Mouse (Mus musculus) layer of hippocampus, postnatal 10 days (tissue): ENCODE results near the gene Cmip. TPM values are rescaled to one million over a fixed set of nuclear protein-coding genes. Genes with fewer than 3 reads are reported as not detected.

Experiments used
- DNase-seq, 2 experiments: peaks; one replicate each; pipeline ENCODE4 v3.0.0; 2021; ENCODE audit warnings: low spot score in 2 of 2
- total RNA-seq, 2 experiments: library from RNA; stranded (reverse); gene quantifications; 2 replicates each; pipeline ENCODE4 v1.2.3; 2021

The Cmip gene
- total RNA-seq, 2 experiments from 2014 or later, result 338 to 353 TPM

DNA sequence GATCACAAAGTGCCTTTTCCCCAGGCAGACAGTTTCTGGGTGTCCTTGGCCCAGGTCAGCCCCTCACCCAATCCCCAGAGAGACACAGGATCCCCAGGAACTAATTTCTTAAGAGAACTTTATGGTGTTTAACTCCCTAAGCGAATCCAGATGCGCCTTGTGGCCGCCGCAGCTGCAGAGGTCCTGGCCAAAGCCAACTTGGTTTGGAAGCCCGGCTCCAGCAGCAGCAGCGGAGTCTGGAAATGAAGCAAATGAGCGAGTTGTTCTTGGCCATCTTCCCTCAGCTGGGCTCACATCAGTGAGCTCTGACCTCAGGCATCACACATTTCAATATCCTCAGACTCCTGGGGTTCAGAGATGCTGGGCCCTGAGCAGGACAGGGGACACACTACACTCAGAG, 33.6 kb downstream of the Cmip start:
- DNase-seq, result no peak

DNA sequence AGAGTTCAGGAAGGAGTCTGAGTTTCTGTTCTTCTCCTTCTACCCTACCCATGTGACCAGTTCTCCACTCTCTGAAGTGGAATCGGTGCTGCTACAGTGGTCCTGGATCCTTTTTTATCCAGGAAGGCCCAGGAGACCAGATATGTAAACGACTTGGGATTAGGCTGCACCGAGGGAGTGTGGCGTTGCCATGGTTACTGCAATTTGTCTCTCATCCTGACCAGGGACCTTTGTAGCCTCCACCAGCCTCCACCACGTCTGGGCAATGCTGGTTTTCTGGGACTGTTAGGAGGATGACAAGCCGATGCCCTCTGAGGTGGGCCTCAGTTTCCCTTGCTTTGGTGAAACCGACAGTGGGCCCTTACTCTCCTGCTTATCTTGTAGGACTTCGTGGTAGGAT, 35.4 kb downstream of the Cmip start:
- DNase-seq, result no peak

- no peak for DNase-seq
These were observed 37.9 kb downstream of the Cmip start for GRCm38 (mm10) chr8:117294812-117295211.

GRCm38 (mm10) chr8:117297913-117298518, 41.2 kb downstream of the Cmip start:
- DNase-seq, result no peak

DNA sequence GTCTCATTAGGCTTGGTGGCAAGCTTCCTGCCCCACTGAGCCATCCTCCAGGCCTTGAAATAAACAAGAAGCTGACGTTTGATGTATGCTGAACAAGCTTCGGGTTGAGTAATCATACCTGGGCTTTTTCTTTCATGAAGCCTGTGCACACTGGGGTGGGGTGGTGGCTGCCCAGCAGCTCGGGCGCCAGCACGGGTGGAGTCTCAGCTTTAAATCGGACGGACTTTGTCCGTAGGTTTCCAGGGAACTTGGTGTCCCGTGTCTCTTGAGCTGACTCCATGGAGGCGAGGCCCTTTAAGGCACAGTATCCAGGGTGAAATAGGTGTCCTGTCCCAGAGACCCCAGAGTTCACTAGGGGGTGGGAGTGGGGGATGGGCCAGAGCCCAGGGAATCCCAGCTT, 42.3 kb downstream of the Cmip start:
- no peak for DNase-seq

DNA sequence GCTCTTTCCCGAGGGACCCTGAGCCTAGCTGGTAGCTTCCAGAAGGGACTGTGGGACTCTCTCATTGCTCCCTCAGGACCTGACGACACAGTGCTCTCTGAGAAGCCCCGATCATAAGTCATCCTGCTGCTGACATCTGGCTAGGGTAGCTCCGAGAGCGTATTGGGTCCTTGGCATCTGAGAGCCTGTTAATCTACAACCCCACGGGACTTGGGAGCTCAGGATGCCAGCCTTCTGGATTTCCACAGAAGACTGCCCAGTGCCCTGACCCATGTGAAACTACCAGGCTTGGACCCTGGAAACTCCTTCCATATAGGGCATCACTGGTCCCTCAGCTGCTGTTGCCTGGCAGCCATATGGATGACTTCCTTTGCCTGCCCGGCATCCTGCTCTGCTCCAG, 43.3 kb downstream of the Cmip start:
- no peak for DNase-seq

- no peak for DNase-seq
These were observed 44.7 kb downstream of the Cmip start for GRCm38 (mm10) chr8:117301457-117302041.

DNA sequence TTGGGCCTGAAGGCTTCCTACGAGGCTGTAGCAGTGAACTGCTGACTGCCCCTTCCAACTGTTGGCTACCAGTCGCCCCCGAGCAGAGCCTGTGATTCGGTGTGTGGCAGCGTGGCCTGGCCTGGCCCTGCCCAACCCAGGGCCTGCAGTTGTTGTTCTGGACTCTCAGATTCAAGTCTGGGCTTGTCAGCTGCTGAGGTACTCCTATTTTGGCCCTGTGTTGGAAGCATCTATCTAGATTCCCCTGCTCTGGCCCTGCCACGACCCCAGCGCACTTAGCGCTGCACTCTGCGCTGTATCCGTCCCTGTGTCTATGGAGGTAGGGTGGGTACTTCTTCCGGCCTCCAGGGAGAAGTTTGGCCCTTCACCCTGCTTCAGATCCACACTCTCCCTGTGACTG, 45.2 kb downstream of the Cmip start:
- no peak for DNase-seq

DNA sequence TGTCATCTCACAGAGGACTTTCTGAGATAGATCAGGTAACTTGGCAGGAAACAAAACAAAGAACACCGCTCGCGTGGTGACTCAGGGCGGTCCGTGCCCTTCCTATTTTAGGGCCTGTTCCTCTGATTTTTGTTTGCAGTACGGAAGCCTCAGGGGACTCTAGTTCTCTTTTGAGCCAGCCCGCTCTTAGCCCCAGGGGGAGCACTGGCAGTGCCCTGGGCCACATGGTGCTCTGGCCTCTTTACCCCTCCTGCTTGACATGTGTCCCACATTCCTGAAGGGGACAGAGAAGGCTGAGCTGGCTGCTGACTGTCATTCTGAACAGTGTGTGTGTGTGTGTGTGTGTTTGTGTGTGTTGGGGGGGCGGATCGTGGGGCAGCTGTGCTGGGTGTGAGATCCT, 46.8 kb downstream of the Cmip start:
- no peak for DNase-seq

GRCm38 (mm10) chr8:117305405-117305804, 48.5 kb downstream of the Cmip start:
- DNase-seq, result no peak

- DNase-seq, result no peak
These were observed 49.9 kb downstream of the Cmip start for GRCm38 (mm10) chr8:117306756-117307155.

DNA sequence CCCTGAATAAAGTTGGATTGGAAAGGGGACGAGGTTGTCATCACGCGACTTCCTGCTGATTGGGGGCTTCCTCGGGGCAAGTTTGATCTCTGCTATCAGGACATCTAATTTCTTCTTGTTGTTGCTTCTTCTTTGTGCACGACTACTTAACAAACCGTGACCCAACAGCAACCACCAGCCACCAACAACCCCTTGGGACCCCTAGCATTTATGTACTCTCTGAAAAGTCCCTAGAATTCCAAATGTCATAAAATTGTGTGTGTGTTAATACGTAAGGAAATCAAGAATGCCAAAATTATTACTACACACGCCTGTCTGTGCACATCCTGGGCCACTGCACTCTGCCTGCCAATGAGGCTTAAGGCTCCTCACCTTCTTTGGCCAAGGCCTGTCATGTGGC, 50.4 kb downstream of the Cmip start:
- DNase-seq, result no peak

DNA sequence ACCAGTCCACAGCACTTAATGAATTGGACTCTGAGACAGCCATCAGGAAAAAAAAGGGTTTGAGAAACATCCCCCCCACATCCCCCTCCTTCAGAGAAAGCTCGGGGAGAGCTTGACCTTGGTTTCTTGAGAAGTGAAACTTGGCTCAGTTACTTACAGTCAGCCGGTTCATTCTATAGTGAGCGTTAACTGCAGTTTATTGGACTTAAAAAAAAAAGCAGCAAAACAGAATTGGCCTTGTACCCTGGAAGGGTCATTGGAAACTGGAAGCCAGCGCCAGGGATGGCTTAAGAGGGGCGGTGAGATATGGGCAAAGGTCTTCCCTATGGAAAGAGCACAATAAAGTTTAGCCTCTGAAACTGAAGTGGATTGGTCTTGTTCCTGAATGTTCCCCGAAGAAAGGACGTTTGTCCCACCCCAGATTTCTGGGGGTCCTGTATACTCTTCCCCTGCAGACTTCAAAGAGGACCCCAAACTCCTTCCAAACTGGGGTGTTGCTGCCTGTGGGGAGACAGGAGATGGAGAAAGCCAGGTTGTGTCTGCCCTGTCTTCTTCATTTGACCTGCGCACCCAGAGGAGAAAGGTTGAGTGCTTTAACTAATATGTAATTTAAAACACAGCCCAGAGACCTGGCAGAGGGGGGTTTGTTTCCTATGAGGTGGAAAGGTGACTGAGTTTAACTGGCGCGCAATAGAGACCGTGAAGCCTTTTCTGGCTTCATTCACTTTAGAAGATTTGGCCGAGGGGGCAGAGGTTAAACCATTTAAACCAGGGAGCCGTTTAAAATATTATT, 51.6 kb downstream of the Cmip start:
- no peak for DNase-seq

DNA sequence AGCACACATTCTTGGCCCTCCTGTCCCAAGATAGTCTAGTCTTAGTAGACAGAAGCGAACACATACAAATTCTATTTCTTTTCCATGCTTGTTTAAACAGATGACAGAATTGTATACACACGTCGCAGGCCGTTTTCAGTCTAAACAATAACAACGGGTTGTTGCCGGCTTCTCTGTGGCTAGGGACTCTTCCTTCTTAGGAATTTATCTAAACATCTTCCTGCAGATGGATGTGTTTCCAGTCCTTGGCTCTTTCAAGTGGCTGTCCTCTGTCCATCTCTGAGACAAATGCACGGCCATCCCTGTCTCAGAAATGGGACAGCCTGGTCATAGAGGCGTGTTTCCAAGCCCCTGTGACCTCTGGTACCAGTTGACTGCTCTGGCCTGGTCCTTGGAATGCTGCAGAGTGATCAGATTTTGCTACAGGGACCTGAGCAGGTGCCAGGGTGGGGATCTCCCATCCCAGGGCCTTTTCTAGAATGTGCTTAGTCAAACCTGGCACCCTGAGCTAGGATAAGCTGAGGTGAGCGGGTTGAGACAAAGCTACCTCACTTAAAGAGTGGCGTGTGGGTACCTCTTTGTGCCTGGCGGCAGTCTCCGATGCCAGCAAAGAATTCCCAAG, 52.9 kb downstream of the Cmip start:
- no peak for DNase-seq

- no peak for DNase-seq
These were observed 54.2 kb downstream of the Cmip start for GRCm38 (mm10) chr8:117310961-117311561.

DNA sequence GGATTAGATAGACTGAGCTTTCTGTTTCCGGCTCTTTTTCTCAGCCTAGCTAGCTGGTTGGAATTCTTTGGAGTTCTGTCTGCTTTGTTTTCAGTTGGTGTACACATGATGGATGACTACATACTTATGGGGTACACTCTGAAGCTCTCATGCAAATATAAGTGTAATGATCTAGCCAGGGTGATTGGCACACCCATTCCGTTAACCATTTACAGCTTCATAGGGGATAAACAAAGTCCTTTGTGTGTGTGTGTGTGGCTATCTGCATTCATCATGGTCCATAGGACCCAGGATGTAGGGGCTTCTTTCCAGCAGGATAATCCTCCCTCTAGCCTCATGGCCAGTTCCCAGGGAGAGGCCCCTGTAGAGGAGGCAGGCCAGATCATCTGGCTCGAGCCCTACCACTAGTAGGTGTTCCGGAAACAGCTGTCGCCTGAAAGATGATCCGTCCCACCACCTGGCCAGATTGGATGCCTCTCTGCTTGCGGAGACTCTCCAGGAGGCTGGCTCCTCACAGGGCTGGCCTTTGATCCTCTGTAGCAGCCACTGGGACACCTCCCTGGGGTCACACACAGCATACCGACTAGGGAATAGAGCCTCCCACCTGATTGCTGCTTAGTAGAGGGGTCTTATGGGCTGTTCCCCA, 57.6 kb downstream of the Cmip start:
- DNase-seq, result no peak

- no peak for DNase-seq
These were observed 58.9 kb downstream of the Cmip start for GRCm38 (mm10) chr8:117315727-117316126.

- DNase-seq, result no peak
These were observed 60.6 kb downstream of the Cmip start for GRCm38 (mm10) chr8:117317478-117317877.

- no peak for DNase-seq
These were observed 62.3 kb downstream of the Cmip start for GRCm38 (mm10) chr8:117318911-117319826.

DNA sequence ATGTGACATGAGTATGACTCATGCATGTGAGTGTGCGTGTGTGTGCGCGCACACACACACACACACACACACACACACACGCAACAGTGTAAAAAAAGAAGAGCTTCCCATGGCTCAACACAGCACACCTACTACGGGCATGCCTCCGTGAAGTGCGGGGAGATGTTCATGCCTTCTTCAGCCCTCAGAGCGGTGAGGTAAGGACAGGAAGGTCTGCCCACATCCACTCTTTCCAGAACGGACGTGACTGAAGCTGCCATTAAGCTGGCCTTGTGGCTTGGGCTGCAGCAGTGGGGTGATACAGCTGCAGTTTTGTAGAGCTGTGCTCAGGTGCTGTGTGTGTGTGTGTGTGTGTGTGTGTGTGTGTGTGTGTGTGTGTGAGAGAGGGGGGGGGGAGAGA, 63.8 kb downstream of the Cmip start:
- DNase-seq, result no peak
